Mouse (Mus musculus) yolk sac, embryonic 10.5 days (tissue): ENCODE data around the gene Prpf3.
A peak's percentile ranks its signal among the peaks of the same experiment; 100 is the strongest.
"Not testable (repeated sequence)": the region's sequence is repeated elsewhere in the genome, so short reads cannot be mapped to it uniquely, and the experiment has no call there.

Source experiments
- DNase-seq: peaks from one replicate; pipeline ENCODE4 v3.0.0-alpha.2; 2017; ENCODE audit warnings: low spot score

The Prpf3 gene

DNA sequence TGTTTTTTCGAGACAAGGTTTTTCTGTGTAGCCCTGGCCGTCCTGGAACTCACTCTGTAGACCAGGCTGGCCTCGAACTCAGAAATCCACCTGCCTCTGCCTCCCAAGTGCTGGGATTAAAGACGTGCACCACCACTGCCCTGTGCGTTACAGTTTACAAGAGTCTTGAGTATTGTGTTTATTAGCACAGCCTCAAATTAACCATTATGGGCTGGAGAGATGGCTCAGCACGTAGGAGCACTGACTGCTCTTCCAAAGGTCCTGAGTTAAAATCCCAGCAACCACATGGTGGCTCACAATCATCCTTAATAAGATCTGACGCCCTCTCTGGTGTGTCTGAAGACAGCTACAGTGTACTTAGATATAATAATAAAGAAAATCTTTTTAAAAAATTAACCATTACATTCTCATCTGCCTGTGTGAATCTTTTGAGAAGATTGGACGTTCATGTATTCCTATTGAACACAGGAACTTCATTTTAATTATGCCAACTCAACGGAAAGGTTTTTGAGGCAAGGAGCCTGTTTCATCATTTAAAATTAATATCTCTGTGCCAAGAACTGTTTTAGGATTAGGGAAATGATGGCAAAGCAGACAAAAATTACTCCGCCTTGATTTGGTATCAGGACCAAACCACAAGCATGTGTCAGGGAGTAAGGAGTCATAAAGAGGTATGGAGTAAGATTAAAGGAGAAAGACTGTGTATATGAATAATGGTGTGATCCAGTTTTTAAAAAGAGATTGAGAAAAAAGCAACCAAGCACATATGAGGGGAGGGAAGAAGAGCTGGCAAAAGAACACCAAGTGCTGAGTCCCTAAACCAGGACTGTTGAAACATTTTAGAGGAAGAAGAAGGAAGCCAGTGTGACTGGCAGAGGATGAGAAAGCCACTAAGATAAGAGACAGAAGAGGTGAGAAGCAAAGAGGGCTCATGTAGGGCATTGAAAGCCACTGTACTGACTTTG is 35.4 kb downstream of the Prpf3 start:
- DNase-seq, result no peak

DNA sequence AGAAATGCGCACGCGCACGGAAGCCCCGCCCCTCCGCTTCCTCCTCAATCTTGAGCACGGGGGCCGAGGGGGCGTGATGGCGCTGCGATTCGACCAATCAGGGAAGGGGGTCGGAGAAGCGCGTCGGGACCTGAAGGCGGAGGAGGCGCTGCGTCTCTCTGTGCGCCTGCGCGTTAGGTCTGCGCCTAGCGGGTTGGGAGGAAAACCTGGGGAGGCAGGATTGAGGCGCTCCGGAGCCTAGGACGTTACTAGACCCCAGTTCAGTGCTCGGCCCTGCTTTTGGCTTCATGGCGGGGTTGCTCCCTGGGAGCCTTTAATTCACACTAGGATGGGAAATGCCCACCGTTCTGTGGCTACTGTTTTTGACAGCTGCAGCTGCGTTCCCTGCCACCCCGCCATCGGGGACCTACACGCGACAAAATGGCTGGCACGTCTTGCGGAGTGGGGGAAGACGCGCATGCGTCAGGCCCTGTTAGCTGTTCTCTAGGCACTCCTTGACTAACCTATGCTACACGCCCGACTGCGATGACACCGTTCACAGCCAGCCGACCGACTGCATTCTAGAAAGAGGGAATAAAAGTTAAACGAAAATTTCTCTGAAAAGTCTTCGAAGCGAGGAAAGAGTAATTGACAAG is 36.2 kb downstream of the Prpf3 start:
- peak; percentile 99 for DNase-seq

DNA sequence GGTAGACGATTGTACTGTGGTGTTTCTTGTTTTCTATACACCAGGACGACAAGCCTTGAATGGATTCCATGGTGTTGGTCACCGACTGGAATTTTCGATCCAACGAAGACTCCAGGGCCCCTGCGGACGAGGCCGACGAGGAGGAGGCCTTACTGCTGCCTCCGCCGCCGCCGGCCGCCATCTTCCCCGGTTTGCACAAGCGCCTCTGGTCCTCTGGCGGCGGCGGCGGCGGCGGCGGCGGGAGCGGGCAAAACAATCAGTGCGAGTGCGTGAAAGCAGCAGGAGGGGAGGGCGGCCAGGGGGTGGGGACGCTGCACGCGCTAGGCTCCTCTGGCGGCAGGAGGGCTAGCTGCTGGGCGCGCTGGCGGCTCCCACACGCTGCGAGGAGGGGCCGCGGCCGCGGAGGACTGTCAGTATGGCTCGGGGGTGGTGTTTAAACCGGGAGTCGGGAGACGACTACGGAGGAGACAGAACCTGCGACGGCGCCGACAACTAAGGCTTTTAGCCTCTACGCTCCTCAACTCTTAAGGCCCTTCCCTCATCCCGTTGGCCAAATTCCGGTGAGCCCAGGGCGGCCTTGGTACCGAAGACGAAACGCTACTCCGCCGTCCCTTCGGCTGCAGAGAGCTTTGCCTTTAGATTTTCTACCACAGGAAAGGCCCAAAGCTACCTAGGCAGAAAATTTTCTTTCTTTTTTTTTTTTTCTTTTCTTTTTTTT is 37.0 kb downstream of the Prpf3 start, which contains the start of gene Rprd2:
TSS of gene Rprd2 (minus strand) at position 293 of the 718 bp plus-strand sequence.
- peak; percentile 87 for DNase-seq

DNA sequence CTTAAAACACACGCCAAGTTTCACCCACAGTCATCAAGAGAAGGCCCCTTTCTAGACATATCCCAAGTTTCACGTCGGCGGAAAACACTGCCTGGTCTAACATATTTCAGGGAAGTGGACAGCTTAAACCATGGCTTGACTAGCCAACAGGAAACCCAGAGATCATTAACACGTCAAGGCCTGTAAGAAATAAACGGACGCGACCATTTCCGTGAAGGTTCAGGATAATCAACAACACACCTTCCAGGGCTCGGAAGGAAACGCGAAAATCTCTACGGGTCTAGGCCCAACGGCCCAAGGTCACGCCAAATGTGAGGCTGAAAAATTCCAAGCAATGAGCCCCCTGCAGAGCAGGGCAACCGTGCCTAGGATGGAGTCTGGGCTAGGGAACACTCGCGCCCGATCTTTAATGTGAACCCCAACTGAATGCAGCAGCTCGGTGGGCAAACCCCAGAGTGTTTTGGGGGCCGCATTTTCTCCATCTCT is 37.6 kb downstream of the Prpf3 start:
- DNase-seq, result peak; percentile 75

DNA sequence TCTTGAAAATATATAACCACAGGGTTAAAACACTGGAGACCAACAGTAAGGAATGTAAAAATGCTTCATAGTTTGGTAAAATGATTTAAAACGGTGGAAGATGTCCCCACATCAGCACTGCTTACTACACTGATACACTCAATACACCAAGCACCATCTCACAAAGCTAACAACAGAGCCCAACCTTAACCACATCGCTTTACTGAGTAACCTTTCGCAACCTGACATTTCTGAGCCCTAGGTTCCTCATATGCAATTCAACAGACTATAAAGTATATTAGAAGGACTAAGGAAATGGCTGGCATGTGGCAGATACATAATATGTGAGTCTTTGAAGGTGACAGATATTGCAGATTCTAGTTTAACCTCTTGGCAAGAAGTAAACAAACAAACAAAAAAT is 39.0 kb downstream of the Prpf3 start:
- DNase-seq, result no peak

DNA sequence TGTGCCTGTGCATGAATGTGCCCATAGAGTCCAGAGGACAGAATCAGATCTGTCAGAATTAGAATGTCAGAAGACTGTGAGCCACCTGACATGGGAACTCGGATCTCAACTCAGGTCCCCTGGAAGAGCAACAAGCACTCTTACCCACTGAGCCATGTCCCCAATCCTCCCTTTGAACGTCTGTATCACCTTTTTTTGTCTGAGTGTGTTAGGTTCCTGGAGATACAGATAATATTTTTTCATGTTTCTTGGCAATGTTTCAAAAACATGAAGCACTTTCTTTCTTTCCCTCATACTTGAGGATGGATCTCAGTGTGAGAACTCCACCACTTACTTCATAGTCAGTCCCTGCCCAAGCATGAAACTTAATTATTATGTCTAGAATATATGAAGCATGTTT is 47.3 kb downstream of the Prpf3 start:
- no peak for DNase-seq

DNA sequence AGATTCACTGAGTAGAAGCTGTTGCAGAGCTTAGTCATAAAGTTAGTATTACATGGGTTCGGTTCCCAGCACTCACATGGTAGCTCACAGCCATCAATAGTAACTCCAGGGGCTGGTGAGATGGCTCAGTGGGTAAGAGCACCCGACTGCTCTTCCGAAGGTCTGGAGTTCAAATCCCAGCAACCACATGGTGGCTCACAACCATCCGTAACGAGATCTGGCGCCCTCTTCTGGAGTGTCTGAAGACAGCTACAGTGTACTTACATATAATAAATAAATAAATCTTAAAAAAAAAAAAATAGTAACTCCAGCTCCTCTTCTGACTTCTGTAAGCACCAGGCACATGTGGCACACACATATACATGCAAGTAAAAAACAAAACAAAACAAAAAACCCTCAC is 48.1 kb downstream of the Prpf3 start:
- not testable (repeated sequence) for DNase-seq

DNA sequence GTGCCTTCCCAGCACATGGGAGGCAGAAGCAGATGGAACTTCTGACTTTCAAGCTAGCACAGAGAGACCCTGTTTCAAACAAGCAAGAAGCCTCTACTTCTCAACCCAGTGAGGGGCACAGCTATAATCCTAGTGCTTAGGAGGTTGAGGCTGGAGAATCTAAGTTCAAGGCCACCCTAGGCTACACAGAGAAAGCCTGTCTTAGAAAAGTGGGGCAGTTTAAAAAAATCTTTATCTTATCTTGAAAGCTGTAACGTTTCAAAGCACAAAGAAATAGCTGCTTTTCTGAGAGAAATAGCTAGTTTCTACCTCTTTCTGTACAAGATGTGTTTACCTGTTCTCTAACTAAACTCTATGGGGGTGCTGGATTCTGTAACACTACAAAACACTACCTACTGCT is 49.0 kb downstream of the Prpf3 start:
- no peak for DNase-seq

DNA sequence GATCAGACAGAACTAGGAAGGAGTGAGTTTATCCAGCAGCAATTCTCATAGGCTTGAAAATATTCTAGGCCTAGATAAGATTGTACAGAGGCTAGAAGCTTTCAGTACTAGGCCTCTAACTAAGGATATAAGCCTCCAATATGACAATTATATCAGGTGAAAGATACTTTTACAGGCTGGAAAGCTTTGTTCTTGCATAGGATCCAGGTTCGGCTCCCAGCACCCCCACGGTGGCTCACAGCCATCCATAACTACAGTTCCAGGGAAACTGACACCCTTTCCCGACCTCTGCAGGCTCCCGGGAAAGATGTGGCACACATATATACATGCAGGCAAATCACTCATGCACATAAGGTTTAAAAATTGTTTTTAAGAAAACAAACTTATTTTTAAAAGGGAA is 51.8 kb downstream of the Prpf3 start:
- no peak for DNase-seq

DNA sequence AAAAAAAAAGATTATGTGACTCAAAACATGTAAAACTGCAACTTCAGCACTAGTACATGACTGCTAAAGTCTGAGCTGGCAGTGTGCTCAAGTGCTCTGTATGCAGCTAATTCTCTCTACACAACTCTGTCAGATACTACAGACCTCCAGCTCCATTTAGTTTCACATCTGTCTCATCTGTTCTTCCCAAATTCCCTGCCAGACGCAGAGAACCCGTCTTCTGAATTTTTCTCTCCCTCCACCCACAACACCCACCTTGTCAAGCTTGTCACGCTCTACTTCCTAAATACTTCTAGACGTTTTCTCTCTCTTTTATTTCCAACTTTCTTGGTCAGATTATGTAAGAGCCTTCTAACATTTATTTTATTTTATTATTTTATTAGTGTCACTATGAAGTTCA is 56.9 kb downstream of the Prpf3 start:
- no peak for DNase-seq

DNA sequence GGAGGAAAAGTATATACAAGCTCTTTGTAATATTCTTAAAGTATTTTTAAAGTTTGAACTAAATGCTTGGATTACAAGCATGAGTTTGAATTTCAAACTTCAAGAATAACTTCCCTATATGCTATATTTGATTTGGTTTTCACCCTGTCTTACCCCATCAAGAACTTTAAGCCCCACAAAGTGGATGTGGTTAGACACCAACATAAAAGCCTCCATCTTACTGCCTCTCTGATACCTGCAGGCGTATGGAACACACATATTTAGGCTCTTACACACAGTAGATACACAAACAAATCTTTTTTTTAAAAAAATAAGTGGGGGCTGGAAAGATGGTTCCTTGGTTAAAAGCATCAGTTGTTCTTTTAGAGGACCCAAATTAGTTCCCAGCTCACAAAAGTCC is 61.4 kb downstream of the Prpf3 start:
- DNase-seq, result no peak

DNA sequence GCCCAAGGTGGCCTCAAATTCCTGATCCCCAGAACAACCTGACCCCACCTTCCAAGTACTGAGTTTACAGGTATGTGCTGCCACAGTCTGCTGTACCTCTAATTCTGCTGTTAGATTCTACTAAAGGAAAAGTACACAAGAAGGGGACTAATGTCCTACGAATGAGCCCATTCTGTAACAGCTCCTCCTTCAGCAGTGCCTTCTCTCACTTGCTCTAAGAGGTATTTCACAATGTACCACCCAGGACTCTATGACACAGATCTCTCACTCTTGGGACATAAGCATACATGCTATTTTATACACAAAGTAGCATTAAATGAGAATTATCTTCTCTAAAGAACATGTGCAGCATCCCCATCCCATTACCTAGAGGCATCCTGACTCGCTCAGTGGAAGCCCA is 62.0 kb downstream of the Prpf3 start:
- DNase-seq, result no peak

DNA sequence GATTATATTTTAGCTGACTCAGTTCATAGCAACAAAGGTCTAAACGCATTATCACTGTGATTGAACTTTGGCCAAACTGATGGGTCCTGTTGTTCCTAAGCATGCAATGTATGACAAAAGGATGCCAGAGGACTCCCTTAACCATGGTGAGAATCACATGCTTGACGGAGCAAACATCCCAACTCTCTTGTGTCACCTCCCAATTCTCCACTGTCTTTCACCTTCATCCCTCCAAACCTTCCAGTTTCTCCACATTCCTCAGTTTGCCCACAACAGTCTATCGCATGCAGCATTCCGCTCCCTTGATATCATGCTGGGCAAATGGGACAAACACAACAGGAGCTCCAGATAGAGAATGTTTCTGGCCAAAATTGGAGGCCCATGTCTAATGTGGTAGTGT is 70.2 kb downstream of the Prpf3 start:
- no peak for DNase-seq
